Mouse (Mus musculus): ENCODE results near the gene Slc24a3. TPM values are rescaled to one million over a fixed set of nuclear protein-coding genes. Genes with fewer than 3 reads are reported as not detected.
A peak's percentile ranks its signal among the peaks of the same experiment; 100 is the strongest.

The Slc24a3 gene
- total RNA-seq, 2 experiments from 2014 or later, result 21.4 to 27.5 TPM

DNA sequence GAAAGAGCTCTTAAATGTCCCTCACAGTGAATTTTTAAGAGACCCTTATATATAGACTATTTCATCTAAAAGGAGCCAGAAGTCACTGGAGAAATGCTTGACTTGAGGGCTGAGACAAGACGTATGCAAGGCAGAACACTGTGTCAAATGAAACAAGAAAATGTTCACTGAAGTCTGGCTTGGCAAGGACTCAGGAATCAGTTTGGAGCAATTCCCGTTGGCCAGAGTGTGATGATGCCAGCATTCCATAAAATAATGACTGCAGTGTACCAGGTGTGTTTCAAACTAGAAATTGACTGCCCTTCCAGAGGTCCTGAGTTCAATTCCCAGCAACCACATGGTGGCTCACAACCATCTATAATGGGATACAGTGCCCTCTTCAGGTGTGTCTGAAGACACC, 196.1 kb downstream of the Slc24a3 start:
- peak in 1 of 2 experiments; percentile 8 for DNase-seq

- DNase-seq, result no peak
Measured at GRCm38 (mm10) chr2:145368701-145369100, 201.1 kb downstream of the Slc24a3 start.

- DNase-seq, result peak; percentile 29 to 48
Measured at GRCm38 (mm10) chr2:145370795-145371194, 203.2 kb downstream of the Slc24a3 start.

DNA sequence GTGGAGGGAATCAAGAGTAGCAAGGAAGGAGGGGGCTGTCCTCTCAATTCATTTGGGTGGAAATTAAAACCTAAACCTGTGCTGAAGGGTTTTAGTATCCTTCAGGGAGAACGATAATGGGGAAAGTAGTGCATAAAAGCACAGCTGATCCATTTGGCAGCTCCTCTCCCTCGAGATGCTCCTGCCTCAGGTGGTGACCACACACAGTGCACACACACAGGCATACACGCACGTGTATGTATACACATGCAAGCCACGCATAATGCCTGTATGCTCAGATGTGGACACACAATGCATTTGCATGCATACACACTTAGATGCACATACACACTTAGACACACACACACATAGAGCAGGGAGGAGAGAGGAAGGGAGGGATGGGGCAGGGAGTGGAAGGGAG, 206.2 kb downstream of the Slc24a3 start:
- no peak for DNase-seq

GRCm38 (mm10) chr2:145382908-145383770, 215.6 kb downstream of the Slc24a3 start:
- peak in 1 of 2 experiments; percentile 21 for DNase-seq

DNA sequence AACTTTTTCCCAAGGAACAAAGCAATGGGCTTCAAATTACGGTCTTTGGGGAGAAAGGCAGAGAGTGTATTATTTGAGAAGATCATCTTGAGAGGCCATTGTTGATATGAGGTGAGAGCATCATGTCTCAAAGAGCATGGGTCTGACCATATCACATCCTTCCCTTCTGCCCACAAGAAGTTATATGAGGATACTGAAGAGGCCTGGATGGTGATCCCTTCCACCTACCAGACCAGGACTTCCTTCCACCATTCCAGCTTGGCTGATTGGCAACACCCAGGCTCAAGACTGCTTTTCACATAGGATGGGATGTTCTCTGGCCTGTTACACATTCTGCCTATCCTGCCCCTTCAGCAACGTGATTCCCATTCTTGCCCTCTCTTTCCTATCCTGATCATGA, 216.7 kb downstream of the Slc24a3 start:
- no peak for DNase-seq

- DNase-seq, result no peak
Measured at GRCm38 (mm10) chr2:145385220-145385619, 217.7 kb downstream of the Slc24a3 start.

DNA sequence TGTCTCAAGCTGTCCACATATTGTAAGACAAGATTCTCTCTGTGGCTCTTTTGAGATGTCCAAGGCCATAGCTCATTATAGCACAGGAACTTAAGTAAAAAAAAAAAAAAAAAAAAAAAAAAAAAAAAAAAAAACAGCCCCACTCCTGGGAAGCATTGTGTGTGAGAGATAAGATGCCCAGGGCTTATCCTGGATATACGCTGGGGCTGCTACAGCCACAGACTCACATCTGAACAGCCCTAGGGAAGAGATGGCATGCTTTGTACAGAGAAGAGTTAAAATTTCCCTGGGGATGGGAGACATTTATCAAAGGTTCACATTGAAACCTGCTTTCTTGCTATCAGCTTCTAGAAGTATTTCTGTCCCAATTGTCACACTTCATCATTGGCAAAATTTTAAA, 218.2 kb downstream of the Slc24a3 start:
- no peak for DNase-seq

GRCm38 (mm10) chr2:145395804-145396203, 228.2 kb downstream of the Slc24a3 start:
- no peak for DNase-seq

- DNase-seq, result no peak
Measured at GRCm38 (mm10) chr2:145396579-145396978, 229.0 kb downstream of the Slc24a3 start.

DNA sequence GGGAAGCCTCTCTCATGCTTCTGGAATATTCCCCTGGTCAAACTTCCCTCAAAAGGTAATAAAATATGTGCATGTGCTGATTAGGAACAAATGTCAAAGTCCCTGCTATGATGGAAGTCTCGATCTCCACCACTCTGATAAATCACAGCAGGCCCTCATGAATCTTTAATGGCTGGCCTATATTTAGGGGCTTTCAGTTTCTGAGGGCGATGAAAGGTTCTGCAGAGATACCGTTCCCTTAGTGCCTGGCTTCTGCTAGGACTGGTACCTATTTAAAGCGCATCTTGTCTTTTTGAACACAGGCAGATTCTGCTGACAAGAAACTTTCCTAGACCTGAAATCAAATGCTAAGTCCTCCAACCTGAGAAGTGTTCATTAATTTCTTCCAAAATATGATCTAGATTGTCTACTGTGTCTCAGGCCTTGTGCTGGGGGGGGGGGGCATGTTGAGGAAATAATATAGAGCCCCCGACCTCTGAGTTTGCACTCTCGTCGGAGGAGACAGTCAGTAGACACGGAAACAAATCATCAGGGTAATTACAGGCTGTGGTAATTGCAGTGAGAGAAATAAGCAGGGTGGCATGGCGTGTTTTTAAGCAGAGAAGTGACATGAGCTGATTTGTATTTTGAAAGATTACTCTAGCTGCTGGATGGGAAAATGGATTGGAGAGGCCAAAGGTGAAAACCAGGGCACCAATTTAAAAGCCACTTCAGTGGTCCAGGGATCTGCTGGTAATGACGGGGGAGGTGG, 230.1 kb downstream of the Slc24a3 start:
- no peak for DNase-seq

- no peak for DNase-seq
Measured at GRCm38 (mm10) chr2:145401240-145401805, 233.8 kb downstream of the Slc24a3 start.

DNA sequence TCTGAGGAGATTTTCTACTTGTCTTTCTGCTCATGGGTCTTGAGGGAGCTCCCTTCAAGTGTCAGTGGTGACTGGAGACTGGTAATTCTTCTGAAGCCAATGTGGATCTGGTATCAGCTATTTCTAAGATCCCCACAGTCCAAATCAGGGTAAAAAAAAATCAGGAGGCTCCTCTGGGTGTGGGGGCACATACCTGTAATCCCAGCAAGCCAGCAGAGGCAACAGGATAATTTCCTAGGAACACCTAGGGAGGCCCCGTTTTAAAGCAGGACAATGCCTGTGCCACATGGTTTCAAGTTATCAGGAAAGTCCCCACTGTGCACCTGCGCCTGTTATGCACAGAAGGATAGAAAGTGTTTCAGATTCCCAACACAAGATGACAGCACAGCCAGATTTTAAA, 234.4 kb downstream of the Slc24a3 start:
- DNase-seq, result no peak

- peak; percentile 5 to 14 for DNase-seq
Measured at GRCm38 (mm10) chr2:145404818-145405531, 237.4 kb downstream of the Slc24a3 start.

GRCm38 (mm10) chr2:145405746-145406145, 238.2 kb downstream of the Slc24a3 start:
- no peak for DNase-seq

DNA sequence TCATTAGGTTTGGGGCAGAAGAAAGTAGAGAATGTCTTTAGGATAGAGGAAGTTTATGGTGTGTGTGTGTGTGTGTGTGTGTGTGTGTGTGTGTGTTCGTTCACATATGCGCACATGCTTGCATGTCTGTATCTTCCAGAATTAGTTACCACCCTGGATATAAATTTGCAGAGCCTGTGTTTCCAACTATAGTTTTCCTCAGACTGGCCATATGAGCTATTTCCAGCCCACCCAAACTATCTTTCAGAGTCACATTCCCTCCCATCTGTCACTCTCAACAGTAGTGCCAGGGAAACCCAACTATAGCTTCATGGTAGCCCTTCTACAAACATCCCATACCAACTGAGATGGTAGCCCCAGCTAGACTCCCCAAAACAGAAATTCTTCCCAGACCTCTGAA, 250.2 kb downstream of the Slc24a3 start:
- DNase-seq, result no peak

DNA sequence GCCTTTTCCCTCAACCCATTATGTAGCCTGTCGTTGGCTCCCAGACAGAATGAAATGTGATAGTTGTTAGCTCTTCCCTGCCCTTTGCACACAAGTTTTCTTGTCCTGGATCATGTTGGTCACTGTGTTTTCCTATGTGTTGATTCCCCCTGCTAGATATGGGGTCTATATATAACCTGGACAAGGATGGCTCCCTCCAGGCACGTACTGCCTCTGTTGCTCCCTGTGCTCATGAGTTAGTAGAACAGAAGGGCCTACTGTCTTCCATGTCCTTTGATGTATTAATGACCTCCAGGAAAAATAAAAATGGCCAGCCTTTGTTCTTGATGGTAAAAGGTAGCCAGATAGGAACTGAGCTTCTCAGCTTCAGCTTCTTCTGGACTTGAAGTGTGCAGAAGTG, 251.5 kb downstream of the Slc24a3 start:
- DNase-seq, result no peak

DNA sequence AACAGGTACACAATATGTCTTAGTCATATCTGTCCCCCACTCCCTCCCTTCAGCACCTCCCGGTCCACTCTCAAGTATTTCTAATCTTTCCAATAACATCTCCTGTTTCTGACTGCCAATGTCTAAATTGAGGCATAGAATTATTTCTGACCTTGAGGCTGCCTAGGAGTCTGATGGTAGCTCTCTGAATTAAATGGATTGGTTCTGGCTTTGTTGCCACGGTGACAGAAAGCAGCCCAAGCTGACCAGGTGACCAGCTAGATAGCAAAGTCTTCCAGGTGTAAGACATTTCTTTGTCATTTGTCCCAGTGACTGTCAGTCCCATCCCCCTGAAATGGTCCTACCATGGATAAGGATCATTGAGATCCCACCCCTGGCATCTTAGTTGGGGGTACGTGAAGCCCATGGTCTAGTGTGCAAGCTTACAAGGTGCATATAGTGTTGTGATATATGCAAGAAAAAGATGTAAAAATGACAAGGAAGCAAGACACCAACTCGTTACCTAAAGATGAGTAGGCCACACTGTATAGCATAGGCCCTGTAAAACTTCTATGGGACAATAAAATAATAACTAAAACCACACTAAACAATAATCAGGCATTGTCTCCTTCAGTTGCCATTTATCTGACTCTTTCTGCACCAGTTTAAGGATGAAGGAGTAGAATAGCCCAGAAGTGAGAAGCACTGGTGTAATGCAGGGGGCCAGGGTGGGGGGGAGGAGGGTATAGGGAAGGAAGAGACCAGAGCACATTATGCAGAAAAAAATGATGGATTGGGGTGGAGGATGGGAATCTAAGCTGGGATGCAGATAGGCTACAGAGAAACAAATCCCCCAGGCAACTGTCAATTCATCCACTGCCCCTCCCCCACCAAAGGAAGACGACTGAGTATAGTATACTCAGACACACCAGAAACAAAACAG, 253.7 kb downstream of the Slc24a3 start:
- DNase-seq, result no peak

- DNase-seq, result no peak
Measured at GRCm38 (mm10) chr2:145421889-145422212, 254.3 kb downstream of the Slc24a3 start.

GRCm38 (mm10) chr2:145429982-145430381, 262.4 kb downstream of the Slc24a3 start:
- DNase-seq, result no peak

DNA sequence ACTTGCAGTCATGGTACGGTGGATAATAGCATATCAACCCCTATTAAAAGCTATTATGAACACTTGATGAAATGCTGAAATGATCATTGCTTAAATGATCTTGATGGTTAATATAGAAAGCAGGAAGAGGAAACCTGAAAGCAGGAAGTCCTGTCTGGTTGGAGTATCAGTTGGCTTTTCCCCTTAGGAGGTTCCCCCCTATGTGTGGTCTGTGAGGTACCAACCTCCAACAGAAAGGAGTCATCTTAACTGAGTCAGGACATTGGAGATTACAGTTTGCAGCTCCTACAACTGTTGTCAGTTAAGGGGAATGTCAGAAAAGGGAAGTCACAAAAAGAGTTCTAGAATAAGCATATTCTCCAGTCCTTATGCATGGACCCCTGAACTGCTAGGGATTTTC, 266.5 kb downstream of the Slc24a3 start:
- no peak for DNase-seq

Measured in adrenal gland, postnatal 36 days (tissue).